Mouse (Mus musculus) liver, postnatal 0 days (tissue): ENCODE results near the gene Cycs.

Experiments used
- CTCF ChIP-seq: sonication (generic); IDR thresholded peaks from 2 replicates; pipeline ENCODE4 v1.5.1; 2016; ENCODE audit warnings: antibody characterized with exemption, low read depth
- EP300 ChIP-seq: IDR thresholded peaks from 2 replicates; pipeline ENCODE4 v1.6.1; 2016; ENCODE audit warnings: antibody characterized with exemption, low read depth, mild to moderate bottlenecking

DNA sequence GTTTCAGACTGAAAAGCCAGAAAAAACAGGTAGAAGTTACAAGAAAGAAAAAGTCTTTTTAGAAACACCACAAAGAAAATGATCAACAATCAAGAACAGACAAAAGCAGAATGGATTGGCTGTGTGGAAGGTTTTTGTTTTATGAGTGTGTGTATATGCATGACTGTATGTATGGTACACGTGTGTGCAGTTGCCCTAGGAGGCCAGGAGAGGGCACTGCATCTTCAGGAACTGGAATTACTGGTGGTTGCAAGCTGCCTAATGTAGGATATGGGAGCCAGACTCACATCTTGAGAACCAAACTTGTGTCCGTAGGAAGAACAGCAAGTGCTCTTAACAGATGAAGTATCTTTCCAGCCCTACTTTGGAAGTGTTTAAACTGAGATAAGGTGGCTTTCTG, 28.0 kb upstream of the Cycs start:
- no peak for TF ChIP-seq EP300
- peak; percentile 27; the same call in 1 of the 2 replicates for TF ChIP-seq CTCF
